Mouse (Mus musculus): Measurements from ENCODE around the gene Sstr5. TPM values are rescaled to one million over a fixed set of nuclear protein-coding genes. Genes with fewer than 3 reads are reported as not detected.

Gene Sstr5
- polyA plus RNA-seq, 1 experiment from 2014 or later, result 0.21 TPM

DNA sequence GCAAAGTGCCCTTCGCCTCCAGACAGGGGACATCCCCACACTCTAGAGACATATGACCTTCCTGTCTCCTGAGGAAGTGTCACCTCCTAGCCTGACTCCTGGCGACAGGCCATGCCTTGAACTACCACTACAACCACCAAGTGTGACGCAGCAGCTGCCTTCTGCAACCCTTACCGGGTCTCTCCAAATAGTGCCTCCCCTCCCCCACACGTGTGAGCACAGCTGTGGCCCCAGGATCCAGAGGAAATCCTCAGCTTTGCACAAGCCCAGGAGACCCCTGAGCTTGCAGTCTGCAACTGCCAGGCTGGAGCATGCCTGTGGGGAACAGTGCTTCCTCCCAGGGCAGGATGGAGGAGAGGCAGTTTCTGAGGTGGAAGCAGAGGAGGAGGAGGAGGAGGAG is 19.2 kb upstream of the Sstr5 start:
- H3K4me1 ChIP-seq (replicated peaks; ENCODE audit: control insufficient read depth, insufficient read depth, low read length), result no peaks in the 10 kb centered on the region
- no peak overlapping the region for H3K4me3 ChIP-seq (ENCODE audit: low read length)
- WGBS, result 8% methylated on average over 5 of the region's 5 CpGs
- H3K9me3 ChIP-seq (ENCODE audit: control insufficient read depth, low read length), result no peaks in the 10 kb centered on the region
- no peak overlapping the region for H3K4me2 ChIP-seq (ENCODE audit: low read depth, low read length)
- H3K9ac ChIP-seq (ENCODE audit: low read length), result no peak overlapping the region
- H3K27me3 ChIP-seq (ENCODE audit: control insufficient read depth, insufficient read depth, low read depth, low read length), result no peaks in the 10 kb centered on the region
- H3K27ac ChIP-seq (ENCODE audit: low read length), result no peak overlapping the region
- ATAC-seq (ENCODE audit: low read depth), result no peak
- no peaks in the 10 kb centered on the region for H3K36me3 ChIP-seq (ENCODE audit: control insufficient read depth, insufficient read depth, low read length)

DNA sequence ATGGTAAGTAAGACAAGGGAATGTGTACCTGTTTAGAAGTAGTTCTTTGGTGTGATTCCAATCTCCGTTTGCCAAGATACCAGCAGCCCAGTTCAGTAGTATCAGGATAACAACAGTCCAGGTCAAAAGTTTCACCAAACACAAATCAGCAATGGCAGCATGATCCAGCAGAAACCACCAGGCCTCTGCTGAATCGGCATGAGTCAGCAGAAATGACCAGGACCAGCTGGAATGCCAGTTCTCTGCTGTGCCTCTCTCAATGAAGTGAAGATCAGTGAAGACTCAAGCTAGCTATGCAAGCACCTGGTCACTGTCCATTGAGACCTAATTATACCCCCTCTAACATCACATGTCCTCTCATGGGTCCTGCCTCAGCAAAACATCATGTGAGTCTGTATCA is 17.0 kb upstream of the Sstr5 start:
- WGBS, result 81% methylated on average over 2 of the region's 2 CpGs
- H3K36me3 ChIP-seq (ENCODE audit: control insufficient read depth, insufficient read depth, low read length), result no peaks in the 10 kb centered on the region
- H3K27ac ChIP-seq (ENCODE audit: low read length), result no peak overlapping the region
- H3K4me2 ChIP-seq (ENCODE audit: low read depth, low read length), result no peak overlapping the region
- no peak for ATAC-seq (ENCODE audit: low read depth)
- H3K9ac ChIP-seq (ENCODE audit: low read length), result no peak overlapping the region
- H3K4me1 ChIP-seq (replicated peaks; ENCODE audit: control insufficient read depth, insufficient read depth, low read length), result no peaks in the 10 kb centered on the region
- H3K4me3 ChIP-seq (ENCODE audit: low read length), result no peak overlapping the region
- no peaks in the 10 kb centered on the region for H3K27me3 ChIP-seq (ENCODE audit: control insufficient read depth, insufficient read depth, low read depth, low read length)
- no peaks in the 10 kb centered on the region for H3K9me3 ChIP-seq (ENCODE audit: control insufficient read depth, low read length)

DNA sequence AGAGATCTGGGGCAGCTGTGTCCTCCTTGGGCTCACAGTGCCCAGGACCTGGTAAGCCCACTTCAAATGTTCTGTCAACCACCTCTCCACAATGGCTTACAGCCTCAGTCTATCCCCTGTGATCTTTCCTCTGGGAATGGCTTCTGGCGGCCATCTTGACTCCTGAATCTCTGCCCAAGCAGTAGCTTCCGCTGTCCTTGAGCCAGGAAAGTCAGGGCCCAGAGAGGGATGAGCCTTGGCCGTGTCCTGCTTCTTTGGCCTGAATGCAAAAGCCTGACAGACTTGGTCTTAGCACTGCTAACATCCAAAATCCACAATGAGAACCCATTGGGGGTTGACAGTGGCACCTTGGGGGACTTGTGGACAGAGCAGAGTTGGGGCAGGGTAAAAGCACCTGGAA is 14.8 kb upstream of the Sstr5 start:
- ATAC-seq (ENCODE audit: low read depth), result no peak

DNA sequence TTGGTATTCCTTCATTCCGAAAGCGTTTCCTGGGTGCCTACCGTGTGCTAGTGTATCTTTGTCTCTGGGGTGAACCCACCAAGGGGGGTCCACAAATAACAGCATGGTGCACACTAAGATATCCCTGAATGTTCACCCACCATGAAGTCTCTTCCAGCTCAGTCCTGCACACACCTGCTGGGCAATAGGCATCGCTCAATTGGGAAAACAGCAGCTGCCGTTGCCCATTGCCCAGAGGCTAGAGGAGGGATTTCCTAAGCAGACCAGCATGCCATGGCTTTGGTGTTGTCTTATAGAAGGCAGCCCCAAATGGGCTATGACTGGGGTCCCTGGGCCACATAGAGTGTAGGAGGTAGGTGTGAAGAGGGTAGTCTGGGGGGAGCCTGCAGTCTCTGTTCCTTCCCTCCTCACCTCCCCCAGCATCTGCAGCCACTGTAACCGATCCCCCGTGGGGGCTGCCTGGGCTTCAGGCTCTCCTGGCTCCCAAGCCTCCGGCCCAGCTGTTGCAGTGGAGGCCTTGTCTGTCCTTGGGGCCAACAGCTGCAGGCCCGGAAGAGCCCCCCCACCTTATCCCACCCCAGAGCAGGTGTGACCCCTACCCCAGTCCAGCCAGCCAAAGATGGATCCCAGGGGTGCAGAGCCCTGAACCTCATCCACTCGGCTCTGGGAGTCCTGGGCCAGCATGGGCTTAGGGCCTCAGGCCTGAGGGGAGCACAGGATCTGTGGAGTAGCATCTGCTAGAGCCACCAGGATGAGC is 13.2 kb upstream of the Sstr5 start:
- H3K4me2 ChIP-seq (ENCODE audit: low read depth, low read length), result no peak overlapping the region
- H3K9ac ChIP-seq (ENCODE audit: low read length), result no peak overlapping the region
- no peaks in the 10 kb centered on the region for H3K4me1 ChIP-seq (replicated peaks; ENCODE audit: control insufficient read depth, insufficient read depth, low read length)
- no peak overlapping the region for H3K27ac ChIP-seq (ENCODE audit: low read length)
- H3K27me3 ChIP-seq (ENCODE audit: control insufficient read depth, insufficient read depth, low read depth, low read length), result no peaks in the 10 kb centered on the region
- ATAC-seq (ENCODE audit: low read depth), result no peak
- H3K36me3 ChIP-seq (ENCODE audit: control insufficient read depth, insufficient read depth, low read length), result no peaks in the 10 kb centered on the region
- H3K4me3 ChIP-seq (ENCODE audit: low read length), result no peak overlapping the region
- 72% methylated on average over 10 of the region's 10 CpGs for WGBS
- no peaks in the 10 kb centered on the region for H3K9me3 ChIP-seq (ENCODE audit: control insufficient read depth, low read length)

More for the DNA sequence above, 14.8 kb upstream of the Sstr5 start:
- Histone ChIP-seq H3K27ac (ENCODE audit: low read length) (no peak overlapping the region), H3K4me1 (replicated peaks; ENCODE audit: control insufficient read depth, insufficient read depth, low read length) (no peaks in the 10 kb centered on the region), H3K4me3 (ENCODE audit: low read length) (no peak overlapping the region), H3K4me2 (ENCODE audit: low read depth, low read length) (no peak overlapping the region), H3K9me3 (ENCODE audit: control insufficient read depth, low read length) (no peaks in the 10 kb centered on the region), H3K9ac (ENCODE audit: low read length) (no peak overlapping the region), H3K36me3 (ENCODE audit: control insufficient read depth, insufficient read depth, low read length) (no peaks in the 10 kb centered on the region), H3K27me3 (ENCODE audit: control insufficient read depth, insufficient read depth, low read depth, low read length) (no peaks in the 10 kb centered on the region)
- WGBS, result 61% methylated on average over 3 of the region's 3 CpGs

DNA sequence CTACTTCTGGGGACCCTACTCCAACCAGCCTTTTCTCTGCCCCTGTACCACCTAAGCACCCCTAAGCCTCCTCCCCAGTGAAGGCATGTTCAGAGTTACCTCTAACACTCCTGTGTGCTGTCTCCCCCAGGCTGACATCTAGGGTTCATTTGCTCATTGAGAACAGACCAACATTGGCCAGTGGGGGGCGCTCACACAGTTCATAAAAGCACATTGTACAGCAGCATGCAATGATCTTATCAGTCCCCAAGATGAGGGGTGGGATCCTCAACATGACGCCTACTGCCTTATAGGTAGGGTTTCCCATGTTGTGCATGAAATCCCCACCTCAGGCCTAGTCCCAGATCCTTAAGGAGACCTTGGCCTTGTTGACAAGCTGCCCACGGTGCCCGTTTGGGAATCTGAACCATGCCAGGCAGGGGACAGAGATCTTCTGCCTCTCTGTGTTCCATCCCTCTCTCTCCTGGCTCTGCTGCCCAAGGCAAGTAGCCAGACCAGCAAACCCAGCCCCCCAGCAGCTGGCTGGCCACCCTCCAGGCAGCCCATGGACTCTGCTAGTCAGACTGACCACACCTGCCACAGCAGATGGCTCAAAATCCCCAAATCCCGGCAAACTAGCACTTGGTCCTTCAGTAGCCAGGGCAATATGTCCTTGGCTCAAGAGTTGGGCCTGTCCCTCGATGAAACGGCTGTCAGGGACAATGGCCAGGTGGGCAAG is 11.9 kb upstream of the Sstr5 start:
- no peaks in the 10 kb centered on the region for H3K9me3 ChIP-seq (ENCODE audit: control insufficient read depth, low read length)
- H3K27ac ChIP-seq (ENCODE audit: low read length), result no peak overlapping the region
- no peak for ATAC-seq (ENCODE audit: low read depth)
- 47% methylated on average over 7 of the region's 7 CpGs for WGBS
- no peak overlapping the region for H3K4me3 ChIP-seq (ENCODE audit: low read length)
- no peaks in the 10 kb centered on the region for H3K36me3 ChIP-seq (ENCODE audit: control insufficient read depth, insufficient read depth, low read length)
- H3K4me2 ChIP-seq (ENCODE audit: low read depth, low read length), result no peak overlapping the region
- no peaks in the 10 kb centered on the region for H3K27me3 ChIP-seq (ENCODE audit: control insufficient read depth, insufficient read depth, low read depth, low read length)
- H3K4me1 ChIP-seq (replicated peaks; ENCODE audit: control insufficient read depth, insufficient read depth, low read length), result no peaks in the 10 kb centered on the region
- H3K9ac ChIP-seq (ENCODE audit: low read length), result no peak overlapping the region

DNA sequence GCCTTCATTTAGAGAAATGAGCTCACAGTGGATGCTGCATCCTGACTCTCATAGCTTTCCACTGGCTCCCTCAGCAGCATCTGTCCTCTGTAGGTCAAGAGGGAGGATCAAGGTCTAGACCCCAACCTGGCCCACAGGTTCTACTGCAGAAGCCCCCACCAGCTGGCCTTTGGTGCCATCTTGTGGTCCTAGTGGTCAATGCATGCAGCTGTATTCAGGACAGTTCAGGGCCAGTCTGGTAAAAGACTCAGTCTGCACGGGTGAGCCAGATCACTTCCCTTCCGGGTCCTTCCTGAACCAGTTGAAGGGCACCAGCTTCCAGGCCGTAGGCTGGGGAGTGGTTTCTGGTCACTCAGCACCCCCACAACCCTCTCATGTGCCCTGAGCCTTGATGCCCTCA is 10.7 kb upstream of the Sstr5 start:
- no peak overlapping the region for H3K4me3 ChIP-seq (ENCODE audit: low read length)
- H3K9me3 ChIP-seq (ENCODE audit: control insufficient read depth, low read length), result no peaks in the 10 kb centered on the region
- H3K27me3 ChIP-seq (ENCODE audit: control insufficient read depth, insufficient read depth, low read depth, low read length), result no peaks in the 10 kb centered on the region
- no peak overlapping the region for H3K27ac ChIP-seq (ENCODE audit: low read length)
- no peak overlapping the region for H3K4me2 ChIP-seq (ENCODE audit: low read depth, low read length)
- WGBS, result 9% methylated on average over 3 of the region's 3 CpGs
- H3K9ac ChIP-seq (ENCODE audit: low read length), result no peak overlapping the region
- no peaks in the 10 kb centered on the region for H3K4me1 ChIP-seq (replicated peaks; ENCODE audit: control insufficient read depth, insufficient read depth, low read length)
- H3K36me3 ChIP-seq (ENCODE audit: control insufficient read depth, insufficient read depth, low read length), result no peaks in the 10 kb centered on the region
- ATAC-seq (ENCODE audit: low read depth), result no peak

DNA sequence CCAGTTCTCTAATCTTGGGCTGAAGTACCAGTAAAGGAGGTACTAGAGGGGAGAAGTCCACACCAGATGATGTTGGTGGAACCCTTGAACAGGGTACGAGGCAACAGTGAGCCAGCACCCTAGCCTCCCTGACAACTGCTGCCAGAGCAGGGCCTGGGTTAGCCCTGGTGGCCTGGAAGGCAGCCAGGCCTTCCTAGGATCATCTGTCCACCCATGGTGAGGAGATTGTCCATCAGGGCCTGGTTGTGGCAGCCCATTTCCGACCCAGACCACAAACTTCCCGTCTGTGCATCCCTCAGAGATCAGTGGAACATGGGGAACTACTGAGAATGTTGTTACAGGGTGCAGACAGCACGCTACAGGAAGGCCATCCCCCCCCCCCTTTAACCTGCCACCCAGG is 5.5 kb upstream of the Sstr5 start:
- no peak overlapping the region for H3K9ac ChIP-seq (ENCODE audit: low read length)
- ATAC-seq (ENCODE audit: low read depth), result no peak
- H3K27ac ChIP-seq (ENCODE audit: low read length), result no peak overlapping the region
- WGBS, result 69% methylated on average over 4 of the region's 4 CpGs
- no peaks in the 10 kb centered on the region for H3K9me3 ChIP-seq (ENCODE audit: control insufficient read depth, low read length)
- no peak overlapping the region for H3K4me3 ChIP-seq (ENCODE audit: low read length)
- no peak overlapping the region for H3K4me2 ChIP-seq (ENCODE audit: low read depth, low read length)
- H3K4me1 ChIP-seq (replicated peaks; ENCODE audit: control insufficient read depth, insufficient read depth, low read length), result no peaks in the 10 kb centered on the region
- H3K36me3 ChIP-seq (ENCODE audit: control insufficient read depth, insufficient read depth, low read length), result no peaks in the 10 kb centered on the region
- H3K27me3 ChIP-seq (ENCODE audit: control insufficient read depth, insufficient read depth, low read depth, low read length), result peaks cover 7% of the 10 kb centered on the region; the same call in 1 of the 2 replicates

DNA sequence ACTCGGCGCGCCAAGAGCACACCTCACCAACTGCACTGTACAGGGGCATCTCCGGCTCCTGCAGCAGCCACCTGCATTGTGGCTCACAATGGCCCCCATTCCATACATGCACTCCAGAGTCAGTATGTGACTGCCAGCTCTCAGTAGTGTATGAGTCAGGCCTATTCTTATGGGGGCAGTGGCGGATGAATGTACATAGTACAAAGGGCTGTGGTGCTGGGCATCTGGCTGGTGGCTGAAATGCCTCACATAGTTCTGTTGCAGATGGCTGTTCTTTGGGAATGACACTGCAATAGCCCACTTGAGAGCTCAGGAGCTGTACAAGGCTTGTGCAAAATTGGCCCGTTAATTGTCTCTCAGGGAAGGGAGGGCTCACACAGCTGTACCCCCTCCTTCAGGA is 15.0 kb downstream of the Sstr5 start:
- ATAC-seq (ENCODE audit: low read depth), result no peak
- Histone ChIP-seq H3K27ac (ENCODE audit: low read length) (no peak overlapping the region), H3K27me3 (ENCODE audit: control insufficient read depth, insufficient read depth, low read depth, low read length) (no peaks in the 10 kb centered on the region), H3K4me3 (ENCODE audit: low read length) (no peak overlapping the region), H3K4me1 (replicated peaks; ENCODE audit: control insufficient read depth, insufficient read depth, low read length) (no peaks in the 10 kb centered on the region), H3K4me2 (ENCODE audit: low read depth, low read length) (no peak overlapping the region), H3K36me3 (ENCODE audit: control insufficient read depth, insufficient read depth, low read length) (no peaks in the 10 kb centered on the region), H3K9me3 (ENCODE audit: control insufficient read depth, low read length) (no peaks in the 10 kb centered on the region), H3K9ac (ENCODE audit: low read length) (no peak overlapping the region)
- 73% methylated on average over 6 of the region's 6 CpGs for WGBS

DNA sequence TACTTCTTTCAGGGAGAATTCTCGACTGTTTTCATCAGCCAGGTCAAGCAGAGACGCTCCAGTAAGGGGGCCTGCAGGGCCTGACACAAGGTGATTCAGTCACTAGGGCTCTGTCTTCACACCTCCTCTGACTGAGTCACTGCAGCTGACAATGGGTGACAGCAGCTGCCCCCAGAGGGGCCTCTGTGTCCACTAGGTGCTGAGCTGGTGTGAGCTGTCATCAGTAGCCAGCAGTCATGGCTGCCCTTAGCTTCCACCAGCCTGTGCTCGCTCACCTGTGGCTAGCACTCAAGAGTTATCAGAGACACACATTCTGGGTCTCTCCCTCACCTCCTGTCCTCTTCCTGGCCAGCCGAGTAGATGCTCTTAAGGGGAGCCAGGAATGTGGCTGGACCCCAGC is 16.3 kb downstream of the Sstr5 start:
- Histone ChIP-seq H3K36me3 (ENCODE audit: control insufficient read depth, insufficient read depth, low read length) (no peaks in the 10 kb centered on the region), H3K9me3 (ENCODE audit: control insufficient read depth, low read length) (no peaks in the 10 kb centered on the region), H3K27ac (ENCODE audit: low read length) (no peak overlapping the region), H3K27me3 (ENCODE audit: control insufficient read depth, insufficient read depth, low read depth, low read length) (no peaks in the 10 kb centered on the region), H3K4me3 (ENCODE audit: low read length) (no peak overlapping the region), H3K4me1 (replicated peaks; ENCODE audit: control insufficient read depth, insufficient read depth, low read length) (no peaks in the 10 kb centered on the region; the same call in 1 of the 2 replicates), H3K4me2 (ENCODE audit: low read depth, low read length) (no peak overlapping the region), H3K9ac (ENCODE audit: low read length) (no peak overlapping the region)
- ATAC-seq (ENCODE audit: low read depth), result no peak
- WGBS, result 28% methylated on average over 4 of the region's 4 CpGs
